Mouse (Mus musculus): ENCODE results near the gene D930007J09Rik. TPM values are rescaled to one million over a fixed set of nuclear protein-coding genes. Genes with fewer than 3 reads are reported as not detected.
A peak's percentile ranks its signal among the peaks of the same experiment; 100 is the strongest.

Gene D930007J09Rik
- polyA plus RNA-seq, 1 experiment, result 0.88 TPM

GRCm38 (mm10) chr13:32806820-32807219 lies 4.2 kb upstream of the D930007J09Rik start:
- TF ChIP-seq CTCF (IDR thresholded peaks at IDR 0.05; ENCODE audit: borderline replicate concordance, insufficient read depth, low read depth, low read length), result no peak
- no peak for TF ChIP-seq POLR2A (IDR thresholded peaks at IDR 0.05; ENCODE audit: borderline replicate concordance, insufficient read depth, low read length)
- Histone ChIP-seq H3K27ac (ENCODE audit: insufficient read depth, low read length) (no peak overlapping the region), H3K4me1 (ENCODE audit: control insufficient read depth, insufficient read depth, low read length) (no peaks in the 10 kb centered on the region), H3K27me3 (ENCODE audit: control insufficient read depth, insufficient read depth, low read length) (no peaks in the 10 kb centered on the region), H3K4me3 (replicated peaks; ENCODE audit: insufficient read depth, low read depth, low read length) (no peak overlapping the region)
- 55% methylated on average over 7 of the region's 7 CpGs for WGBS
- DNase-seq, result peak in 1 of 2 experiments; percentile 20

- Histone ChIP-seq H3K4me3 (replicated peaks; ENCODE audit: insufficient read depth, low read depth, low read length) (peak overlapping the region; percentile 11), H3K27me3 (ENCODE audit: control insufficient read depth, insufficient read depth, low read length) (no peaks in the 10 kb centered on the region), H3K27ac (ENCODE audit: insufficient read depth, low read length) (no peak overlapping the region), H3K4me1 (ENCODE audit: control insufficient read depth, insufficient read depth, low read length) (no peaks in the 10 kb centered on the region)
- WGBS, result 75% methylated on average over 4 of the region's 4 CpGs
- TF ChIP-seq CTCF (IDR thresholded peaks at IDR 0.05; ENCODE audit: borderline replicate concordance, insufficient read depth, low read depth, low read length) (no peak), POLR2A (IDR thresholded peaks at IDR 0.05; ENCODE audit: borderline replicate concordance, insufficient read depth, low read length) (no peak)
- no peak for DNase-seq
These were observed 1.2 kb upstream of the D930007J09Rik start for GRCm38 (mm10) chr13:32803701-32804345.

- peak; percentile 49 for TF ChIP-seq POLR2A (IDR thresholded peaks at IDR 0.05; ENCODE audit: borderline replicate concordance, insufficient read depth, low read length)
- TF ChIP-seq CTCF (IDR thresholded peaks at IDR 0.05; ENCODE audit: borderline replicate concordance, insufficient read depth, low read depth, low read length), result peak; percentile 3; the same call in 1 of the 2 replicates
- peak; percentile 97 to 99 for DNase-seq
- no peaks in the 10 kb centered on the region for H3K27me3 ChIP-seq (ENCODE audit: control insufficient read depth, insufficient read depth, low read length)
- H3K4me1 ChIP-seq (ENCODE audit: control insufficient read depth, insufficient read depth, low read length), result no peaks in the 10 kb centered on the region
- H3K27ac ChIP-seq (ENCODE audit: insufficient read depth, low read length), result peak within 1 kb of the TSS; percentile 47
- WGBS, result under 1% methylated on average over 51 of the region's 51 CpGs
- H3K4me3 ChIP-seq (replicated peaks; ENCODE audit: insufficient read depth, low read depth, low read length), result peak within 1 kb of the TSS; percentile 69
These were observed 892 bp downstream of the D930007J09Rik start, which contains the start of gene Wrnip1 for GRCm38 (mm10) chr13:32801693-32802221. Gene Wrnip1, plus strand, starts transcription at chr13:32802038.

GRCm38 (mm10) chr13:32800859-32801258 lies 1.8 kb downstream of the D930007J09Rik start:
- no peak overlapping the region for H3K27ac ChIP-seq (ENCODE audit: insufficient read depth, low read length)
- TF ChIP-seq POLR2A (IDR thresholded peaks at IDR 0.05; ENCODE audit: borderline replicate concordance, insufficient read depth, low read length) (no peak), CTCF (IDR thresholded peaks at IDR 0.05; ENCODE audit: borderline replicate concordance, insufficient read depth, low read depth, low read length) (no peak)

GRCm38 (mm10) chr13:32799131-32799530 lies 3.5 kb downstream of the D930007J09Rik start:
- H3K4me1 ChIP-seq (ENCODE audit: control insufficient read depth, insufficient read depth, low read length), result peaks cover 4% of the 10 kb centered on the region; the same call in 1 of the 2 replicates
- no peak overlapping the region for H3K27ac ChIP-seq (ENCODE audit: insufficient read depth, low read length)
- no peak for DNase-seq
- H3K4me3 ChIP-seq (replicated peaks; ENCODE audit: insufficient read depth, low read depth, low read length), result no peak overlapping the region
- WGBS, result 81% methylated on average over 2 of the region's 2 CpGs
- H3K27me3 ChIP-seq (ENCODE audit: control insufficient read depth, insufficient read depth, low read length), result no peaks in the 10 kb centered on the region
- TF ChIP-seq CTCF (IDR thresholded peaks at IDR 0.05; ENCODE audit: borderline replicate concordance, insufficient read depth, low read depth, low read length) (no peak), POLR2A (IDR thresholded peaks at IDR 0.05; ENCODE audit: borderline replicate concordance, insufficient read depth, low read length) (no peak)

More at GRCm38 (mm10) chr13:32800859-32801258, 1.8 kb downstream of the D930007J09Rik start:
- Histone ChIP-seq H3K4me3 (replicated peaks; ENCODE audit: insufficient read depth, low read depth, low read length) (no peak overlapping the region), H3K27me3 (ENCODE audit: control insufficient read depth, insufficient read depth, low read length) (no peaks in the 10 kb centered on the region), H3K4me1 (ENCODE audit: control insufficient read depth, insufficient read depth, low read length) (no peaks in the 10 kb centered on the region)
- no peak for DNase-seq

- H3K4me1 ChIP-seq (ENCODE audit: control insufficient read depth, insufficient read depth, low read length), result peaks cover 4% of the 10 kb centered on the region; the same call in 1 of the 2 replicates
- no peaks in the 10 kb centered on the region for H3K27me3 ChIP-seq (ENCODE audit: control insufficient read depth, insufficient read depth, low read length)
- no peak overlapping the region for H3K4me3 ChIP-seq (replicated peaks; ENCODE audit: insufficient read depth, low read depth, low read length)
- TF ChIP-seq CTCF (IDR thresholded peaks at IDR 0.05; ENCODE audit: borderline replicate concordance, insufficient read depth, low read depth, low read length) (no peak), POLR2A (IDR thresholded peaks at IDR 0.05; ENCODE audit: borderline replicate concordance, insufficient read depth, low read length) (no peak)
- WGBS, result 89% methylated on average over 1 of the region's 1 CpGs
- no peak for DNase-seq
- no peak overlapping the region for H3K27ac ChIP-seq (ENCODE audit: insufficient read depth, low read length)
These were observed 5.6 kb downstream of the D930007J09Rik start for GRCm38 (mm10) chr13:32797085-32797484.

- Histone ChIP-seq H3K4me3 (replicated peaks; ENCODE audit: insufficient read depth, low read depth, low read length) (no peak overlapping the region), H3K4me1 (ENCODE audit: control insufficient read depth, insufficient read depth, low read length) (peaks cover 4% of the 10 kb centered on the region; the same call in 1 of the 2 replicates), H3K27me3 (ENCODE audit: control insufficient read depth, insufficient read depth, low read length) (no peaks in the 10 kb centered on the region), H3K27ac (ENCODE audit: insufficient read depth, low read length) (no peak overlapping the region)
- no peak for DNase-seq
- WGBS, result 90% methylated on average over 5 of the region's 5 CpGs
- TF ChIP-seq POLR2A (IDR thresholded peaks at IDR 0.05; ENCODE audit: borderline replicate concordance, insufficient read depth, low read length), result no peak
- no peak for TF ChIP-seq CTCF (IDR thresholded peaks at IDR 0.05; ENCODE audit: borderline replicate concordance, insufficient read depth, low read depth, low read length)
These were observed 7.5 kb downstream of the D930007J09Rik start for GRCm38 (mm10) chr13:32795166-32795565.

- no peak for TF ChIP-seq POLR2A (IDR thresholded peaks at IDR 0.05; ENCODE audit: borderline replicate concordance, insufficient read depth, low read length)
- TF ChIP-seq CTCF (IDR thresholded peaks at IDR 0.05; ENCODE audit: borderline replicate concordance, insufficient read depth, low read depth, low read length), result no peak
- no peaks in the 10 kb centered on the region for H3K27me3 ChIP-seq (ENCODE audit: control insufficient read depth, insufficient read depth, low read length)
- H3K27ac ChIP-seq (ENCODE audit: insufficient read depth, low read length), result no peak overlapping the region
- WGBS, result 2% methylated on average over 2 of the region's 2 CpGs
- H3K4me1 ChIP-seq (ENCODE audit: control insufficient read depth, insufficient read depth, low read length), result peaks cover 4% of the 10 kb centered on the region; the same call in 1 of the 2 replicates
- H3K4me3 ChIP-seq (replicated peaks; ENCODE audit: insufficient read depth, low read depth, low read length), result no peak overlapping the region
- peak in 1 of 2 experiments; percentile 34 for DNase-seq
These were observed 8.0 kb downstream of the D930007J09Rik start for GRCm38 (mm10) chr13:32794619-32795018.

Data from cerebellum, adult 2 months (tissue).